Mouse (Mus musculus) olfactory bulb, adult 2 months (tissue): ENCODE results near the gene Kif22. TPM values are rescaled to one million over a fixed set of nuclear protein-coding genes. Genes with fewer than 3 reads are reported as not detected.

Experiments
- H3K27ac ChIP-seq: fragments of 200-500 bp; 2 replicates; pipeline ENCODE4 v1.5.1; 2012; ENCODE audit warnings: low read depth, low read length; ENCODE audit not compliant: insufficient read depth
- H3K4me1 ChIP-seq: fragments of 200-500 bp; 2 replicates; pipeline ENCODE4 v1.6.1; 2012; ENCODE audit warnings: low read length; ENCODE audit not compliant: control insufficient read depth, insufficient read depth
- H3K4me3 ChIP-seq: fragments of 200-500 bp; 2 replicates; pipeline ENCODE4 v1.5.1; 2012; ENCODE audit warnings: mild to moderate bottlenecking, low read depth, low read length, moderate library complexity; ENCODE audit not compliant: insufficient read depth
- CTCF ChIP-seq: fragments of 200-500 bp; IDR thresholded peaks from 2 replicates; pipeline ENCODE4 v1.5.1; 2012; ENCODE audit warnings: low read depth, mild to moderate bottlenecking, low read length, moderate library complexity; ENCODE audit not compliant: insufficient read depth
- POLR2A ChIP-seq: fragments of 200-500 bp; IDR thresholded peaks from 2 replicates; pipeline ENCODE4 v1.6.1; 2012; ENCODE audit warnings: mild to moderate bottlenecking, low read depth, low read length, moderate library complexity; ENCODE audit not compliant: insufficient read depth
- WGBS: fragments of 180-500 bp; shearing (Covaris S2); methylation state at CpG from one replicate; pipeline ENCODE4 v1.1.7; 2018; 5-methylcytosine and 5-hydroxymethylcytosine counted together
- polyA plus RNA-seq: library from polyadenylated mRNA; stranded (reverse); fragments of >200 nt; gene quantifications from 2 replicates; pipeline ENCODE4 v1.2.4, GENCODE M21; 2012; ENCODE audit warnings: low replicate concordance; ENCODE audit not compliant: missing spikeins, insufficient read depth, insufficient read length

The Kif22 gene
- polyA plus RNA-seq, 1 experiment: not detected

DNA sequence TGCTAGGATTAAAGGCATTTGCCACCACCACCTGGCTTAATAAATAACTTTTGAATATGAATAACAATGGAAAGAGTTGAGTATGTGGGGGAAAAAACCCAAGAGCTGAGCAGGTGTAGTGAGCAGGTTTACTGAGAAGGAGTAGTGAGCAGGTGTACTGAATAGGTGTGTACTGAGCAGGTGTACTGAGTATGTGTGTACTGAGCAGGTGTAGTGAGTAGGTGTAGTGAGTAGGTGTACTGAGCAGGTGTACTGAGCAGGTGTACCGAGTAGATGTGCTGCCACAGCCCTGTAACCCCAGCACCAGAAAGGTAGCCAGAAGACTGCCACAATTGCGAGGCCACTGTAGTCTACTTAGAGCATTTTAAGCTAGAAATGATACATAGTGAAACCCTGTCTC lies 42.5 kb upstream of the Kif22 start:
- 91% methylated on average over 2 of the region's 2 CpGs for WGBS
- H3K27ac ChIP-seq: no peak overlapping the region
- H3K4me3 ChIP-seq: no peak overlapping the region
- TF ChIP-seq CTCF (no peak), POLR2A (no peak)
- 0 out of 2 replicates have a peak, but pooled peaks cover 5% of the 10 kb centered on the region for H3K4me1 ChIP-seq

DNA sequence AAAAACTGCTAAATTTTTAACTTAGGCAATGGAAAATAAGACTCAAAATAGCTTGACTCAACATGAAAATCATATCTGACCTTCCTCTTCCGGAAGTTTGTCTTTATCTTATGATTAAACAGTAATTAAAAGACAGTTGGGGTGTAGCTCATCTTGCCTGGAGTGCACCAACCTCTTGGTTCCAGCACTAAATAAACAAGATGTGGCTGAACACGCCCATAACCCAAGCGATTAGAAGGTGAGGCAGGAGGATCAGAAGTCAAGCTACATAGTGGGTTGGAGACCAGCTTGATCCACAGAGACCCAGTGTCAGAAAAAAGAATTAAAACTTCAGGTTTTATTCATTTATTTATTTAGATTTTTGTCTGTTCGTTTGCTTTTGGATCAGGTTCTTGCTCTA lies 41.4 kb upstream of the Kif22 start:
- WGBS: 88% methylated on average over 4 of the region's 4 CpGs

DNA sequence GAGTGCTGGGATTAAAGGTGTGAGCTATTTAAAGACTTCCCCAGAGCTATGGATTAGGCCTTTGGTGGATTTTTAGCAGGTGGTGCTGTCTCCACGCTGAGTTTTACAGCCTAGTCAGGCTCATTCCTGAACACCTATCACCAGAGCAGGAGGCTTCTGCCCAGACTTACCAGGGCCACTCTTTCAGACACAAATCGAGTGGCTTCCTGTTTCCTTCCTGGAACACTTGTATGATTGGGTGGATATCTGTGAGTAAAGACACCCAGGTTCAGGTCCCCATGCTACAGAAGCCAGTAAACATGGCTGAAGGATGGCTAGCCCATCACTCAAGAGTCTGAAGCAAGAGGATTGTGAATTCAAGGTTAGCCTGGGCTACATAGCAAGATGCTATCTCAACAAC lies 40.7 kb upstream of the Kif22 start:
- 69% methylated on average over 2 of the region's 2 CpGs for WGBS
- H3K4me1 ChIP-seq: no peaks in the 10 kb centered on the region
- TF ChIP-seq CTCF (no peak), POLR2A (no peak)
- no peak overlapping the region for H3K4me3 ChIP-seq
- no peak overlapping the region for H3K27ac ChIP-seq

More for the DNA sequence above, 41.4 kb upstream of the Kif22 start:
- Histone ChIP-seq H3K4me1 (0 out of 2 replicates have a peak, but pooled peaks cover under 1% of the 10 kb centered on the region), H3K27ac (no peak overlapping the region), H3K4me3 (no peak overlapping the region)
- no peak for TF ChIP-seq CTCF
- TF ChIP-seq POLR2A: no peak

DNA sequence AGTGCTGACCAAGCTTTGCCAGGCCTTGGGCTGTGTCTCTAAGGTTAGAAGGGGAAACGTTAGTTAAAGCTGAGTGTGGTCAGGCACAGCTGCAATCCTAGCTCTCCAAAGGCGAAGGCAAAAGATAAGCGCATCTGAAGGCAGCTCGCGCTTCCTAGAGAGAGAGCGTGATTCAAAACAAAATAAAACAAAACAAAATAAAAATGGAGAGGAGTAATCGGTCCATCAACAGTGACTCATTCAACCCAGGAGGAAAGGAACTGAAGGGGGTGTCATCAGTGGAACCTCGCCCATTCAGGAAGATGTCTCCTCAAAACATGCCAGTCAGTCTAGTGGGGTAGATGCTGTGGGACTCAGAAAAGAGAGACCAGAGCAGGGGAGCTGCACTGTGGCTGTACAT lies 40.0 kb upstream of the Kif22 start:
- no peak overlapping the region for H3K4me3 ChIP-seq
- no peak overlapping the region for H3K27ac ChIP-seq
- TF ChIP-seq CTCF (no peak), POLR2A (no peak)
- 78% methylated on average over 8 of the region's 8 CpGs for WGBS
- H3K4me1 ChIP-seq: no peaks in the 10 kb centered on the region

DNA sequence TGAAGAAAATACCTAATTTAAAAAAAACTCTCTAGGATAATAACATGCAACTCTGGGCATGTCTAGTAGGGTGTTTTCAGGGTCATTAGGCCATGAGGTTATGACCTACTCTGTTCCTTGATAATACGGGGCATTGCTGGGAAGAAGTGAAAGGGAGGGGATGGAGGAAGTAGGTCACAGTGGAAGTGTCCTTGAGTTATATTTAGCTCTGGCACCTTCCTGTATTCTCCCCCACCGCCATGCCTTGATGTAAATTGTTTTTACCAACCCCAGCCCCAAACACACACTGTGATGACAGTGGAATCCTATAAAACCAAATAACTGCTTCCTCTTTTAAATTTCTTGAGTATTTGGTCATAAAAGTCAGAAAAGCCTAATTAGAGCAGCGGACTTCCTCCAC lies 37.8 kb upstream of the Kif22 start:
- Histone ChIP-seq H3K4me3 (no peak overlapping the region), H3K4me1 (no peaks in the 10 kb centered on the region), H3K27ac (no peak overlapping the region)
- WGBS: 81% methylated on average over 3 of the region's 3 CpGs
- TF ChIP-seq POLR2A (no peak), CTCF (no peak)

DNA sequence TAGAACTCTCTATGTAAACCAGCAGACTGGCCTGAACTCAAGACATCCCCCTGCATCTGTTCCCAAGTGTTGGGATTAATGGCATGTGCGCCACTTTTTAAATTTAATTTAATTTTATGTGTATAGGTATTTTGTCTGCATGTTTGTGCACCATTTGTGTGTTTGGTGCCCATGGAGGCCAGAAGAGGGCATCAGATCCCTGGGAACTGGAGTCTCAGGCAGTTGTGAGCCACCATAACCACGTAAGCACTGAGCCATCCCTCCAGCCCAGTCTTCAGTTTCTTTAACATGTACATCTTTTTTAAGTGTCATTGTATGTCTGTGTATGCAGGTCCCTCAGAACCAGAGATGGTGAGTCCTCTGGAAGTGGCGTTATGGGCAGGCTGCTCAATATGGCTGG lies 35.4 kb upstream of the Kif22 start:
- Histone ChIP-seq H3K4me1 (no peaks in the 10 kb centered on the region), H3K4me3 (no peak overlapping the region), H3K27ac (no peak overlapping the region)
- no peak for TF ChIP-seq CTCF
- TF ChIP-seq POLR2A: no peak
- 93% methylated on average over 3 of the region's 3 CpGs for WGBS

DNA sequence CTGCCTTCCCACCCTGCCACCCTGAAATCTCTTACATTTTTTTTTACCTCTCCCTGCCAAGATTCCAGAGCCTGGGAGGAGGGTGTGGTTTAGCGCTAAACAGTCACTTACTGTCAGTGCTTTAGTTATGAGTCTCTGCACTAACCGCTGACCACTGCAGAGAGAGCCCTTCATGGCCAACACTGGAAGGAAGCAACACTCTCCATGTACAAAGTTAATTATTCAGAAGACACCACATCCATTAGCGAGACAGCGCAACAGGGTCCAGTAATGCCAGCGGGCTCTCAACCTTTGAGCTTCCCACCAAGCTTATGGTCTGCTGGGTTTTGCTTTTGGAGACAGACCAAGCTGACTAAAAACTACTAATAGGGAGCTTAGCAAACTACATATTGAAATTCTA lies 33.9 kb upstream of the Kif22 start:
- H3K27ac ChIP-seq: no peak overlapping the region
- no peaks in the 10 kb centered on the region for H3K4me1 ChIP-seq
- H3K4me3 ChIP-seq: no peak overlapping the region
- no peak for TF ChIP-seq CTCF
- TF ChIP-seq POLR2A: no peak
- WGBS: 84% methylated on average over 5 of the region's 5 CpGs

DNA sequence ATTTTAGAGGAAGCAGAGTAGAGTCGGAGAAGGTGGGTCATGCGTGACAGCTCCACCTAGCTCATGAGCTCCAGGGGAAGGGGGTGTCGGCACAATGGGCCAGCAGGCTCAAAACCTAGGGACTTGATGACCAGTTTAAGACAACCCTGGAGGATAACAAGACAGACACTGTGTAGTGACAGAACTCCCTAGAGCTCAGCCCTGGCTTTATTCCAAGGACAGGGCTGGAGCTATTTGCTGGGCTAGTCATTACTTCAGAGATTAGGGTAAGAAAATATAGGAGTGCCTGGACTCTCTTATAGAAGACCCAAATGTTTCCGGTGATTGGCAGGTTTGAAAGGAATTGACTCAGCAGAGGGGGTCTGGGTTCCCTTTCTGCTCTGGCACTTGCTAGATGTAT lies 30.9 kb upstream of the Kif22 start:
- H3K27ac ChIP-seq: no peak overlapping the region
- TF ChIP-seq POLR2A (no peak), CTCF (no peak)
- H3K4me3 ChIP-seq: no peak overlapping the region
- H3K4me1 ChIP-seq: no peaks in the 10 kb centered on the region
- 88% methylated on average over 4 of the region's 4 CpGs for WGBS

DNA sequence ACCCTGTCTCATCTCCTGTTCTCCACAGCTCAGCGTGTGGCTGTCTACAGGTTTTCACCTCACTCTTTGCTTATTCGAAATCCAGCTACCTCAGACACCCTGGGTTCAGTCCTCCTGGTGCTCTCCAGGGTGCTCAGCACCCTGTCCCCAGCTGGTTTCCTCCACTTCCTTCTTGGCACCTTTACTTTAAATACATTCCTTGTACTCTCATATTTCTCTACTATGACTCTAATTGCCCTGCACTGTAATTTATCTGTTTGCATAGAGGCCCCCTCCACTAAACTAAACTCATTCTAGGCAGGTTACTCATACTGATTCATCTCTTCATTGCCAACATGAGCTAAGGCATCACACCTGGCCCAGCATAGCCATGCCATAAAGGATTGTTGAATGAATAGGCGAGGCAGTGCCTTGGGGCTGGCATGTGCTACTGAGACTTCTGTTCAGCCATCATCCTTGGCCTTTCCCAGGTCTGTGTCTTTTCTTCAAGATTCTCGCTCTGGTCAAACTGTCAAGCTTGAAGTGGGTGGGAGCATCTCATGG lies 28.7 kb upstream of the Kif22 start:
- no peaks in the 10 kb centered on the region for H3K4me1 ChIP-seq
- no peak overlapping the region for H3K27ac ChIP-seq
- WGBS: 85% methylated on average over 4 of the region's 4 CpGs
- TF ChIP-seq POLR2A: no peak
- no peak for TF ChIP-seq CTCF
- H3K4me3 ChIP-seq: no peak overlapping the region

DNA sequence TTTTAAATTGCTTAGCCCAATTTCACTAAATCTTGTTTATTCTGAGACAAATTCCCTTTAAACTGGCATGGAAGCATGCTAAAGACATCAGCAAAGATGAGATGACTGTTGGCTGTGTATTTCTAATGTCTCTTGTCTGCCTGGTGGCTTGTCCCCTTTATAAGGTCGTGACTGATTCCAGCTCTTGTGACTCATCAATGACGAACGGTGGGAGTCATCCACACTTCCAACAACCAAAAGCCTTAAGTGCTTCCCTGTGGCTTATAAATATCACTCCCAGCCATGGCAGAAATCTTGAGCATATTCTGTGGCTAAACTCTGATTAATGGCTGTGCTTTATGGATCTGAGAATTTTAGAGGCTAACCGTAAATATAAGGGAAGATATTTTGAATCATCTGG lies 24.0 kb upstream of the Kif22 start:
- no peak overlapping the region; the same call in 1 of the 2 replicates for H3K27ac ChIP-seq
- TF ChIP-seq CTCF (no peak), POLR2A (no peak)
- no peak overlapping the region for H3K4me3 ChIP-seq
- no peaks in the 10 kb centered on the region for H3K4me1 ChIP-seq
- 48% methylated on average over 4 of the region's 4 CpGs for WGBS
